Mouse (Mus musculus): ENCODE data around the gene Cck. TPM values are rescaled to one million over a fixed set of nuclear protein-coding genes. Genes with fewer than 3 reads are reported as not detected.

The Cck gene
- polyA plus RNA-seq, 1 experiment from 2014 or later, result 0.35 TPM

DNA sequence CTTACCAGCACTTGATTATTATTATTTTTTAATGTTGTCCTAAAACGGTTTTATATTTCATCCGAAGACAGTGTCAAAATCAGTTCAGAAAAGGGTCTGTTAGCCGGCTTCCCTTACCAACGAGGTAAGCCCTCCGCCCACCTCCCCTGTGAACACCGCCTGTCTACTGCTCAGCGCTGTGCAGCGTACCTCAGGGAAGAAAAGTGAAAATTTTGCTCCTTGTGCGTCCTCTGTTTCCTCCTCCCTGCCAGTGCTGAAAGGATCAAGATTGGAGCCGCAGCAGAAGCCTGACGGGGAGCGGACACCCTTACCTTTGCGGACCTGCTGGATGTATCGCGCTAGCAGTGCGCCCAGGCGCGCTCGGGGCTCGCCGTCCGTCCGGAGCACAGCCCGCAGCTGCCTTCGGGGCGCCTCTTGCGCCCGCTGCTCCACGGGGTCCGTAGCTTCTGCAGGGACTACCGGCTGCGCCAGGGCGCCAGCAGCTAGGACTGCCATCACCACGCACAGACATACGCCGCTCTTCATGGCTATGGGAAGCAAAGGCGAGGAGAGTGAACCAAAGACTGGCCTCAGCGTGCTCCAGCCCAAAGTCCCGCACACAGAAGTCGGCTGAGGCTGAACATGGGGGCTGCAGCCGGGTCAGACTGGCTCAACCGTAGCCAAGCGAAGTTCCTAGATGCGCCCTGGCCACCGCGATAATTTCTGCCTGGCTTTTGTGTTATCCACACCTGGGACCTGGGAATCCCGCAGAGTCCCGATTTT lies 1.3 kb downstream of the Cck start:
- Histone ChIP-seq H3K27me3 (peaks cover 63% of the 10 kb centered on the region), H3K27ac (no peak overlapping the region), H3K4me2 (0 out of 2 replicates have a peak overlapping the region, but pooled peaks have one; percentile 8), H3K4me1 (replicated peaks) (no peaks in the 10 kb centered on the region; the same call in 1 of the 2 replicates), H3K4me3 (replicated peaks) (no peak overlapping the region), H3K36me3 (no peaks in the 10 kb centered on the region), H3K9ac (no peak overlapping the region), H3K9me3 (replicated peaks) (no peaks in the 10 kb centered on the region)
- ATAC-seq (ENCODE audit: low read depth), result no peak
- 4% methylated on average over 48 of the region's 48 CpGs for WGBS (ENCODE audit: insufficient replicate concordance)
- no peak for DNase-seq

DNA sequence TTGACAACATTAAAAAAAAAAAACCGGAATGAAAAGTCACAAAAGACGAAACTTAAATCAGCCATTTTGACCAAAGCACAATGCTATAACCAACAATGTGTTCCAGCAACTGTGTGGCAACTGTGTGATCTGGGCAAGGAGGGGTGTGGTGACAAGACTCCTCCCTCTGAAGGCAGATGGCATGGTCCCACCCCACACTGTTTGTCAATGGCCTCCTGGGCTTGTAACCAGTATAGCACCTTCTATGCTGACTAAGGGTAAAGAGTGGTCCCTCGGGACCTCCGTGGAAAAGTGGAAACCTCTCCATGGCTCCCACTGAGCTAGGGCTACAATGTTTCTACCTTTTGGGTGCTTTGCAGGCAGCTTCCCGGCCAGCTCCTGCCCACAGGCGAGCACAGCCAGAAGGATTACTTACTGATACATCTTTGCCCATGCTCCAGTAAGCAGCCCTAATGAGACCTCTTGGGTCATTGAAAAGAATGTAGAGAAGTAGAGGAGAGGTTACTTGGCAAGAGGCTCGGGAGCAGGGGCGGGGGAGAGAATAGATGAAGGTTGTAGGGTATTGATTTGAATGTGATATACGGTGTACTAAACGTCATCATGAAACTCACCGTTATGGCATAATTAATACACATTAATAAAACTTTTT lies 3.8 kb downstream of the Cck start:
- H3K4me2 ChIP-seq, result no peak overlapping the region
- no peak overlapping the region for H3K4me3 ChIP-seq (replicated peaks)
- H3K27me3 ChIP-seq, result peaks cover 51% of the 10 kb centered on the region
- no peak for DNase-seq
- ATAC-seq (ENCODE audit: low read depth), result no peak
- H3K4me1 ChIP-seq (replicated peaks), result no peaks in the 10 kb centered on the region; the same call in 1 of the 2 replicates
- H3K36me3 ChIP-seq, result no peaks in the 10 kb centered on the region
- H3K9ac ChIP-seq, result no peak overlapping the region
- H3K9me3 ChIP-seq (replicated peaks), result no peaks in the 10 kb centered on the region
- no peak overlapping the region for H3K27ac ChIP-seq
- WGBS (ENCODE audit: insufficient replicate concordance), result 61% methylated on average over 11 of the region's 11 CpGs

DNA sequence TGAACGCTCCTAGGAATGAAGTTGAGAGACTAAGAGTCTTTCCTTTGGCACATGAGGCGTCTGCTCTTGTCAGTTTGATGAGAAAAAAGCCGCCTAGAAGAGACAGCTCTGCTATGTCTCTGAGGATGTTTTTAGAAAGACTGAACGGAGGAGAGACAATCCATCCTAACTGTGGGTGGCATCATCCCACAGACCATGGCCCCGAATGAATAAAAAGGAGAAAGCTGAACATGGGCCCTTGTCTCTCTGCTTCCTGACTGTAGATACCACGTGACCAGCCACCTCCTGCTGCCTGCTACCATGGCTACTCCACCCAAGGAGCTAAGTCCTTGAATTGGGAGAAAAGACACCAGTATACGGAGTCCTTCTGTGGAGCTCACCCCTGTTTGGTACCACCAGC lies 8.3 kb downstream of the Cck start:
- H3K9me3 ChIP-seq (replicated peaks), result no peaks in the 10 kb centered on the region
- no peaks in the 10 kb centered on the region for H3K36me3 ChIP-seq
- peaks cover 6% of the 10 kb centered on the region for H3K27me3 ChIP-seq
- H3K9ac ChIP-seq, result no peak overlapping the region
- no peaks in the 10 kb centered on the region for H3K4me1 ChIP-seq (replicated peaks)
- ATAC-seq (ENCODE audit: low read depth) (no peak), DNase-seq (no peak)
- H3K27ac ChIP-seq, result no peak overlapping the region
- 56% methylated on average over 7 of the region's 7 CpGs for WGBS (ENCODE audit: insufficient replicate concordance)
- H3K4me3 ChIP-seq (replicated peaks), result no peak overlapping the region
- H3K4me2 ChIP-seq, result no peak overlapping the region

DNA sequence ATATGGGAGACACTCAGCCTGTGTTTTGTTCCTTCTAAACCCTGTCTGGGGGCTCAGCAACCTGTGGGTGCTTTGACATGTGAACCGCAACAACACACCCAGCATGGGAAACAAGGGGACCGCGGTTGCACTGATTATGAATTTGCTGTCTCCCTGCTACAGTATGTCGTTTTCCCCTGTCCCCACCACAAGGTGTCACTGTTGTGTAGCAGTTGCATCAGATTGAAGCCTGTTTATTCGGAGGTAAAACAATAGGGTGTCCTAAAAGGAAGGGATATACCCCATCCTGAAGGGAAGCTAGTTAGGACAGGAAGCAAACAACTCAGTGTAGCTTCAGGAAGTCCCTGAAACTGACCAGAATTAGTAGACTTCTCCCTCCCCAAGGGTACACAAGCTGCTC lies 16.0 kb downstream of the Cck start:
- no peaks in the 10 kb centered on the region for H3K36me3 ChIP-seq
- ATAC-seq (ENCODE audit: low read depth) (no peak), DNase-seq (peak; percentile 29)
- no peak overlapping the region for H3K27ac ChIP-seq
- no peak overlapping the region for H3K9ac ChIP-seq
- H3K4me2 ChIP-seq, result no peak overlapping the region
- H3K27me3 ChIP-seq, result no peaks in the 10 kb centered on the region
- no peaks in the 10 kb centered on the region for H3K9me3 ChIP-seq (replicated peaks)
- no peak overlapping the region for H3K4me3 ChIP-seq (replicated peaks)
- H3K4me1 ChIP-seq (replicated peaks), result no peaks in the 10 kb centered on the region; the same call in 1 of the 2 replicates
- WGBS (ENCODE audit: insufficient replicate concordance), result 20% methylated on average over 5 of the region's 5 CpGs

DNA sequence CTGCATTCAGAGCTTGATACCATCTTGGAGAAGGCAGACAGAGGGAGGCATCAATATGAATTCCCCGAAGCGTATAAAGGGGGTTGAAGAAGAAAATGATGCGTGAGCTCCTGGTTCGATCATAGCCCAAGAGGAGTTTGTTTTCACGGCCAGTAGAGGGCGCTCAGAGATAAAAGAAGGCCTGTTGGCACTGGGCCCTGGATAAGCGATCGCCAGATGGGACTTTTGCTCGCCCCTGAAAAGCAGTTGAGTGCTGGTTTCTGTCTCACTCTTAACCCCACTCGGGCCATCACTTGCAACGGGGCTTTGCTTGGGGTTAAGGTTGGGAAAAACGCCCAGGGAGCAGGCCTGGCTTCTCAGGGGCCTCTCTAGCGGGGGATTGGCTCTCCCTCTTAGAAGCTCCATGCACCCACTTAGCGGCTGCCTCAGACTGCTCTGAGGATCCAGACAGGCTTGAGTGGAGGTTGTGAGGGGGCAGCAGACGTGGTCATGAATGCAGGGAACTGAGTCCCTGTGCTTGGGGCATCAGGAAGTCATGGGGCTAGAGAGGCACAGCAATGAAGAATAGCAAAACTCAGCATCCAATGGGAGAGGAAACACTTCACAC lies 18.1 kb downstream of the Cck start:
- DNase-seq, result peak; percentile 35
- no peak; the same call in 1 of the 2 replicates for ATAC-seq (ENCODE audit: low read depth)
- H3K4me3 ChIP-seq (replicated peaks), result no peak overlapping the region
- no peaks in the 10 kb centered on the region for H3K27me3 ChIP-seq
- no peaks in the 10 kb centered on the region for H3K9me3 ChIP-seq (replicated peaks)
- WGBS (ENCODE audit: insufficient replicate concordance), result 18% methylated on average over 15 of the region's 15 CpGs
- no peak overlapping the region for H3K9ac ChIP-seq
- H3K4me1 ChIP-seq (replicated peaks), result no peaks in the 10 kb centered on the region; the same call in 1 of the 2 replicates
- H3K27ac ChIP-seq, result no peak overlapping the region
- H3K36me3 ChIP-seq, result no peaks in the 10 kb centered on the region
- H3K4me2 ChIP-seq, result 0 out of 2 replicates have a peak overlapping the region, but pooled peaks have one; percentile 26

DNA sequence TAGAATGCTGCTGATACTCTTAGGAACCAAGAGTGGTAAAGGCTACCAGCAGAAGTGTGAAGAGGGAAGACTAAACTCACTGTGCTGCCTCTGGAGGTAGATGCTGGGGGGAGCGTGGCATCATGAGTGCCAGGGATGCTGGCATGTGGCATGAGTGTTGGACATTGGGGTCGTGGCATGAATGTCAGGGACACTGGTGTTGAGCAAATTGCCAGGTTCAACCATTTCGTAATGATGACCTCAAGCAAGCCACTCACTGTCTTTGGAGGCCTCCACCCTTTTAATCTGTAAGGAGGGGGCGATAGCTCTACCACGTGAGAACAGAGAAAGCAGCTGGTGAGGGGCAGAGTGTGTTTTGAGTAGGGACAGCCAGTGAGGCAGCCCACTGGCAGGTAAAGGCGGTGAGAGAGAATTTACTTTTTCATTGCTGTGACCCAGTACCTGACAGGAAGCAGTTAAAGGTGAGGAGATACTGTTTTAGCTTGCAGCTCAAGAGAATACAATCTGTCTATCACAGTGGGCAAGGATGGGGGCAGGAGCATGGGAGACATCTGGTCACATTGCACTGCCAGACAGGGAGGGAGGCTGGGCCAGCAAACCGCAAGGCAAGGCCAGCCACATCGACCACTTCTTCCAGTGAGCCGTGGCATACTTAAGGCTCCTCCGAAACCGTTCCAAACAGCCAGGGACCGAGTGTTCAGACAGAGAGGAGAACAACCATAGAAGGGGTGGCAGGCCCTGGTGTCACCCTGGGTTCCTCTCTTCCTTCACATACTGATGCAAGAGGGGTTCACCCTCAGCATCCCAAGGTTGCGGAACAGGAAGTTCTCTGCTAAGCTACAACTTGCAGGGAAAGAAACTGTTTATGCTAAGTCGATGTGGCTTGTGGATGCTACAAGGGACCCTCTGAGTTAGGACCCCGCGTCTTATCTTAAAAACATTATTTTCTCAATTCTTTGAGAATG lies 19.7 kb downstream of the Cck start:
- no peak overlapping the region for H3K4me3 ChIP-seq (replicated peaks)
- H3K4me1 ChIP-seq (replicated peaks), result no peaks in the 10 kb centered on the region; the same call in 1 of the 2 replicates
- H3K27me3 ChIP-seq, result no peaks in the 10 kb centered on the region
- H3K9me3 ChIP-seq (replicated peaks), result no peaks in the 10 kb centered on the region
- no peak overlapping the region for H3K4me2 ChIP-seq
- no peak overlapping the region for H3K9ac ChIP-seq
- WGBS (ENCODE audit: insufficient replicate concordance), result 62% methylated on average over 16 of the region's 16 CpGs
- DNase-seq (no peak), ATAC-seq (ENCODE audit: low read depth) (no peak)
- no peaks in the 10 kb centered on the region for H3K36me3 ChIP-seq
- H3K27ac ChIP-seq, result no peak overlapping the region

DNA sequence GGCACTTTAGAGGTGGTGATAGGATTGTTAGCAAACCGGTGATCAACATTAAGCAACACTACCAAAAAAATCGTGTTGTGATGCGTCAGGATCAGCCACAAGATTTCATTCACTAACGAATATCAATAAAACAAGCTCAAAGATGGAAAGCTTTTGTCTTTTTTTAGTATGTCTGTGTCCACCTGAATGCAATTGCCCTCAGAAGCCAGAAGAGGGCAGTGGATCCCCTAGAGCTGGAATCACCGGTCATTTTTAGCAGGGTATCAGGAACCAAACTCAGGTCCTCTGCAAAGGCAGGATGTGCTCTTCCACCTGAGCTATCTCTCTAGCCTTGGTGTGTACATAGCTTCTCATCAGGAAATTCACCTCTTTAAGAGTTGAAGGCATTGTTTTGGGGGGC lies 20.7 kb downstream of the Cck start:
- Histone ChIP-seq H3K36me3 (no peaks in the 10 kb centered on the region), H3K27ac (no peak overlapping the region), H3K4me1 (replicated peaks) (no peaks in the 10 kb centered on the region; the same call in 1 of the 2 replicates), H3K4me3 (replicated peaks) (no peak overlapping the region), H3K27me3 (no peaks in the 10 kb centered on the region), H3K9me3 (replicated peaks) (no peaks in the 10 kb centered on the region), H3K4me2 (no peak overlapping the region), H3K9ac (no peak overlapping the region)
- DNase-seq (no peak), ATAC-seq (ENCODE audit: low read depth) (no peak)
- WGBS (ENCODE audit: insufficient replicate concordance), result 62% methylated on average over 5 of the region's 5 CpGs

DNA sequence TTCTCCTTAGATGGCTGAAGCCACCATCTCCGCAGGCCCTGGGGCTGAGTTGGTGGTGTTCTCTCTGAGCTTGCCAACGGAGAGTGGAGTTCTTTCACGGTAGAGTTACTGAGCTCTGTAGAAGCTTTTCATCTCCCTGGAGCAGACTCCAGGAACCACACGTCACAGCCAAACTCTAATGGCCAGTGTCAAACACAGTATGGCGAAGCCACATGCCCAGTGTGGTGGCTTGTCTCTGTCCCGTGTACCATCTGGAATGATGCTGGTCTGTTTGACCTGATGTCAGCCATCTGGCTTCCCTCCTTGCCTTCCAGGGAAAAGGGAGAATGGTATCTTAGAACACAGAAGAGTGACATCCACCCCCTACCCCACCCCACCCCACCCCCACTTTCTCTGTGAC lies 25.8 kb downstream of the Cck start:
- no peaks in the 10 kb centered on the region for H3K36me3 ChIP-seq

DNA sequence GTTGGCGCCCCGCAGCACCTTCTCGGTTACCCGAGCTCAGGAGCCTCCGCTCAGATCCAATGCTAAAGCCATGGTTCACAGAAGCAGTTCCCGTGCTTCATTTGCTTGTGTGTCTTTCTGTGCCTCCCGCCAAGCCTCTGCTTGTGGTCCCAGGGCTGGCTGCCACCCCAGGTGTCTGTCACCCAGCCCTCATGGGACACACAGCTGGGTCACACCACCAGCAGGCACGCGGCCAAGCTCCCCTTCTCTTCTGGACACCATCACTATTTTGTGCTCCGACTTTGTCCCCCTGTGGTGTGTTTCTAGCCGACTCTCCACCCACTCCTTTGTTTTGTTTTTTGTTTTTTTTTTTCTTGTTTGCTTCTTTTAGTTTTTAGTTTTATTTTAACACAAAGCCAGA lies 28.0 kb downstream of the Cck start:
- H3K9ac ChIP-seq, result no peak overlapping the region
- 75% methylated on average over 11 of the region's 11 CpGs for WGBS (ENCODE audit: insufficient replicate concordance)
- no peak overlapping the region for H3K4me2 ChIP-seq
- H3K4me3 ChIP-seq (replicated peaks), result no peak overlapping the region
- H3K27me3 ChIP-seq, result no peaks in the 10 kb centered on the region
- no peak overlapping the region for H3K27ac ChIP-seq
- peaks cover 3% of the 10 kb centered on the region; the same call in 1 of the 2 replicates for H3K36me3 ChIP-seq
- ATAC-seq (ENCODE audit: low read depth) (no peak), DNase-seq (no peak)
- no peaks in the 10 kb centered on the region for H3K4me1 ChIP-seq (replicated peaks)
- H3K9me3 ChIP-seq (replicated peaks), result no peaks in the 10 kb centered on the region

More for the DNA sequence above, 25.8 kb downstream of the Cck start:
- Histone ChIP-seq H3K4me2 (no peak overlapping the region), H3K27me3 (no peaks in the 10 kb centered on the region), H3K9ac (no peak overlapping the region), H3K9me3 (replicated peaks) (no peaks in the 10 kb centered on the region), H3K27ac (no peak overlapping the region), H3K4me3 (replicated peaks) (no peak overlapping the region), H3K4me1 (replicated peaks) (no peaks in the 10 kb centered on the region)
- ATAC-seq (ENCODE audit: low read depth), result no peak
- 79% methylated on average over 6 of the region's 6 CpGs for WGBS (ENCODE audit: insufficient replicate concordance)
- DNase-seq, result no peak

DNA sequence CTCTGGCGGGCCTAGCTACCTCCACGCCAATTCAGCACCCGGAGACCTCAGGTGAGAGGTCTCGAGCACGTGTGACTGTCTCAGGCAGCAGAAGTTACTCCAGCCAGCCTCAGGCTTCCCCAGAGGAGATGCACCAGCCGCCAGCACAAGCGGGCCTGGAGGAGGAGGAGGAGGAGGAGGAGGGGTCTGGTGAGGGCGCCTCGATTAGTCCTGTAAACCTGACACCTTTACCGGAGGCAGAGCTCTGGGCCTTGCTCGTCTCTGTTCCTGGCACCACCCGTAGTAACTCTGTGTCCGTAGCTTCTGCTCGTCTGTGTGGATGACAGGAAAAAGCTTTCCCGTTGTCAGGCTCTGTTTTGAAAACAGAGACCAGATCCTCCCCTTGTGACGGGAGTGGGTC lies 35.0 kb downstream of the Cck start:
- ATAC-seq (ENCODE audit: low read depth) (no peak), DNase-seq (no peak)
- WGBS (ENCODE audit: insufficient replicate concordance), result 82% methylated on average over 16 of the region's 16 CpGs
- no peak overlapping the region for H3K27ac ChIP-seq
- no peak overlapping the region for H3K4me3 ChIP-seq (replicated peaks)
- no peaks in the 10 kb centered on the region for H3K9me3 ChIP-seq (replicated peaks)
- H3K4me1 ChIP-seq (replicated peaks), result peaks cover 15% of the 10 kb centered on the region
- peaks cover 25% of the 10 kb centered on the region for H3K36me3 ChIP-seq
- H3K9ac ChIP-seq, result no peak overlapping the region
- H3K27me3 ChIP-seq, result no peaks in the 10 kb centered on the region
- H3K4me2 ChIP-seq, result no peak overlapping the region

DNA sequence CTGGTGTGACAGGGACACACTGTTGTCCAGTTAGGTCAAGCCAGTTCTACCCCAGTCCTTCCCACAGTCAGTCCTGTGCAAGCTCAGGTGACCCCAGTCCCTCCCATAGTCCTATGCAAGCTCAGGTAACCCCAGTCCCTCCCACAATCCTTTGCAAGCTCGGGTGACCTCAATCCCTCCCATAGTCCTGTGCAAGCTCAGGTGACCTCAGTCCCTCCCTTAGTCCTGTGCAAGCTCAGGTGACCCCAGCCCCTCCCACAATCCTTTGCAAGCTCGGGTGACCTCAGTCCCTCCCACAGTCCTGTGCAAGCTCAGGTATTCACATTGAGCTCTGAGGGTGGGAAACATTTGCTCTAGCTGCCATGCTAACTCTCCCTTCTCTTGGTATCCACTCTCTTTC lies 35.5 kb downstream of the Cck start:
- Histone ChIP-seq H3K4me3 (replicated peaks) (no peak overlapping the region), H3K9ac (no peak overlapping the region), H3K36me3 (peaks cover 26% of the 10 kb centered on the region), H3K27ac (no peak overlapping the region), H3K4me1 (replicated peaks) (peaks cover 15% of the 10 kb centered on the region), H3K9me3 (replicated peaks) (no peaks in the 10 kb centered on the region), H3K27me3 (no peaks in the 10 kb centered on the region), H3K4me2 (no peak overlapping the region)
- 53% methylated on average over 2 of the region's 2 CpGs for WGBS (ENCODE audit: insufficient replicate concordance)
- ATAC-seq (ENCODE audit: low read depth) (no peak), DNase-seq (no peak)
